In genomic region chr16:29850616-29851015, GRCm38 (mm10) we compare ENCODE assay signal across 20 mouse cellular contexts.
A peak's percentile ranks its signal among the peaks of the same experiment; 100 is the strongest.
DNase-seq lines count a peak whose midpoint lies in the region; ATAC-seq lines count a peak whose summit lies in the region.
"Had no signal": no experiment of that assay in that cellular context is flagged by ENCODE, and none has a peak within 500 bp of the region (broad histone marks: within the 10 kb centered on the region; RNA-seq: fewer than 3 reads in every experiment).

No protein-coding gene starts in this region.

- DNase-seq in adrenal gland, postnatal 10 days = peak; percentile 28
- no peak for DNase-seq in adrenal gland, adult 8-10 months
- DNase-seq in midbrain, embryonic 10.5 days (ENCODE audit: low spot score) = no peak
- peak; percentile 66 for DNase-seq in embryo, embryonic 9.5 days (ENCODE audit: extremely low spot score)
- no peak for DNase-seq in kidney, adult 18-20 months
- no peak for DNase-seq in thymus, postnatal 10 days (ENCODE audit: low spot score in 2 of 2)
- DNase-seq: adrenal gland, adult 2 months; cerebellum, adult 2 months; cerebellum, postnatal 14 days; forebrain, postnatal 0 days; gastrocnemius, postnatal 14 days; heart, postnatal 10 days; heart, postnatal 4 days; kidney, adult 11 months had no signal

- H3K4me1 ChIP-seq in midbrain, embryonic 10.5 days = peaks cover 23% of the 10 kb centered on the region
- no peaks in the 10 kb centered on the region for H3K4me1 ChIP-seq in midbrain, embryonic 13.5 days (replicated peaks)

- peaks cover 85% of the 10 kb centered on the region for H3K27me3 ChIP-seq in midbrain, embryonic 10.5 days (ENCODE audit: low read depth, poor library complexity, severe bottlenecking)
- peaks cover 27% of the 10 kb centered on the region; the same call in 1 of the 2 replicates for H3K27me3 ChIP-seq in midbrain, embryonic 13.5 days
- H3K27me3 ChIP-seq: embryonic facial prominence, embryonic 12.5 days had no signal

- H3K9me3 ChIP-seq in midbrain, embryonic 10.5 days (replicated peaks) = no peaks in the 10 kb centered on the region
- no peaks in the 10 kb centered on the region for H3K9me3 ChIP-seq in midbrain, embryonic 13.5 days
- H3K9me3 ChIP-seq: embryonic facial prominence, embryonic 12.5 days; forebrain, embryonic 12.5 days; hindbrain, embryonic 12.5 days had no signal

- H3K4me3 ChIP-seq in midbrain, embryonic 10.5 days = no peak overlapping the region
- no peak overlapping the region for H3K4me3 ChIP-seq in midbrain, embryonic 13.5 days (replicated peaks)
- H3K4me3 ChIP-seq: embryonic facial prominence, embryonic 12.5 days; forebrain, embryonic 12.5 days; hindbrain, embryonic 12.5 days had no signal

- no peak overlapping the region for H3K4me2 ChIP-seq in midbrain, embryonic 13.5 days (replicated peaks)
- H3K4me2 ChIP-seq: embryonic facial prominence, embryonic 12.5 days; forebrain, embryonic 12.5 days; hindbrain, embryonic 12.5 days had no signal

- H3K36me3 ChIP-seq in midbrain, embryonic 10.5 days = no peaks in the 10 kb centered on the region
- H3K36me3 ChIP-seq in midbrain, embryonic 13.5 days = no peaks in the 10 kb centered on the region
- H3K36me3 ChIP-seq: embryonic facial prominence, embryonic 12.5 days; forebrain, embryonic 12.5 days; hindbrain, embryonic 12.5 days had no signal

- 0 out of 2 replicates have a peak overlapping the region, but pooled peaks have one; percentile 28 for H3K27ac ChIP-seq in midbrain, embryonic 10.5 days (replicated peaks)
- no peak overlapping the region for H3K27ac ChIP-seq in midbrain, embryonic 13.5 days
- H3K27ac ChIP-seq: embryonic facial prominence, embryonic 12.5 days; forebrain, embryonic 12.5 days; hindbrain, embryonic 12.5 days had no signal

- ATAC-seq in midbrain, embryonic 13.5 days = no peak
- ATAC-seq: activated CD4-positive, CD25-positive, alpha-beta regulatory T cell, adult 4 months; forebrain, postnatal 0 days; hindbrain, embryonic 16.5 days had no signal

- H3K9ac ChIP-seq in midbrain, embryonic 13.5 days (replicated peaks) = no peak overlapping the region
- H3K9ac ChIP-seq: embryonic facial prominence, embryonic 12.5 days; forebrain, embryonic 12.5 days; forebrain, postnatal 0 days; hindbrain, embryonic 12.5 days had no signal

- 27% methylated on average over 3 of the region's 3 CpGs for WGBS in midbrain, embryonic 10.5 days
- WGBS in midbrain, embryonic 13.5 days = 51% methylated on average over 3 of the region's 3 CpGs

Comparison
In these comparisons a context has a peak if more than half of its experiments do, and no peak if none do; other contexts are left out.
1. DNase-seq: peak in adrenal gland, postnatal 10 days (single experiment) and embryo, embryonic 9.5 days (single experiment); none in adrenal gland, adult 8-10 months (single experiment), midbrain, embryonic 10.5 days (single experiment), kidney, adult 18-20 months (single experiment) and thymus, postnatal 10 days (0 of 2).